Mouse (Mus musculus) ES-E14 (cell line): ENCODE results near the gene Tmem59l. TPM values are rescaled to one million over a fixed set of nuclear protein-coding genes. Genes with fewer than 3 reads are reported as not detected.
"Not testable (repeated sequence)": the region's sequence is repeated elsewhere in the genome, so short reads cannot be mapped to it uniquely, and the experiment has no call there.

ENCODE experiments used
- DNase-seq: peaks from one replicate; pipeline ENCODE4 v3.0.0-alpha.2; 2013; ENCODE audit warnings: low read depth, low spot score
- H3K27ac ChIP-seq: 2 replicates; pipeline ENCODE4 v1.5.1; 2012; ENCODE audit warnings: low read depth, mild to moderate bottlenecking, low read length, moderate library complexity, mixed read lengths; ENCODE audit not compliant: poor library complexity, insufficient read depth, severe bottlenecking
- H3K36me3 ChIP-seq: 2 replicates; pipeline ENCODE4 v1.6.1; 2012; ENCODE audit warnings: mild to moderate bottlenecking, low read length, moderate library complexity, mixed read lengths; ENCODE audit not compliant: control insufficient read depth, poor library complexity, insufficient read depth, severe bottlenecking
- H3K4me1 ChIP-seq, 2 experiments: fragments of 150-350 bp in 1 of 2; sonication (generic) in 1 of 2; 2 replicates each; pipeline ENCODE4 v1.6.1; 2012; ENCODE audit warnings: low read length in 2 of 2, mild to moderate bottlenecking in 1 of 2, mixed read lengths in 1 of 2; ENCODE audit not compliant: control insufficient read depth in 2 of 2, insufficient read depth in 2 of 2, poor library complexity in 1 of 2
- H3K4me3 ChIP-seq, 2 experiments: fragments of 150-350 bp in 1 of 2; sonication (generic) in 1 of 2; 2 replicates each; pipeline ENCODE4 v1.5.1; 2012; ENCODE audit warnings: low read length in 2 of 2, low read depth in 1 of 2, mild to moderate bottlenecking in 1 of 2, mixed read lengths in 1 of 2; ENCODE audit not compliant: insufficient read depth in 1 of 2, poor library complexity in 1 of 2, severe bottlenecking in 1 of 2
- H3K9ac ChIP-seq: 2 replicates; pipeline ENCODE4 v1.6.1; 2012; ENCODE audit warnings: low read depth, mild to moderate bottlenecking, low read length, mixed read lengths; ENCODE audit not compliant: poor library complexity, insufficient read depth, severe bottlenecking
- H3K9me3 ChIP-seq: fragments of 150-350 bp; sonication (generic); 2 replicates; pipeline ENCODE4 v1.6.1; 2012; ENCODE audit warnings: low read depth, mild to moderate bottlenecking, low read length; ENCODE audit not compliant: control insufficient read depth, insufficient read depth
- CHD2 ChIP-seq: IDR thresholded peaks from 2 replicates; pipeline ENCODE4 v1.6.1; 2014; ENCODE audit warnings: mild to moderate bottlenecking, low read depth, low read length, inconsistent platforms
- HCFC1 ChIP-seq: IDR thresholded peaks from 2 replicates; pipeline ENCODE4 v1.6.1; 2012; ENCODE audit warnings: low read length, inconsistent platforms, borderline replicate concordance; ENCODE audit not compliant: insufficient read depth
- MAFK ChIP-seq: IDR thresholded peaks from 2 replicates; pipeline ENCODE4 v1.6.1; 2014; ENCODE audit warnings: mild to moderate bottlenecking, low read depth, low read length, inconsistent platforms; ENCODE audit not compliant: insufficient read depth
- ZC3H11A ChIP-seq: IDR thresholded peaks from 2 replicates; pipeline ENCODE4 v1.6.1; 2012; ENCODE audit warnings: low read depth, mild to moderate bottlenecking, inconsistent platforms, low read length, borderline replicate concordance
- ZNF384 ChIP-seq: IDR thresholded peaks from 2 replicates; pipeline ENCODE4 v1.6.1; 2012; ENCODE audit warnings: low read depth, low read length, inconsistent platforms
- in situ Hi-C, 2 experiments: fragments of 600-800 bp; cut with MboI; formaldehyde crosslinking; loops; one replicate each; pipeline ENCODE4 v1.15.1; 2025; ENCODE audit warnings: low sequenced_read_pairs in 2 of 2, inconsistent platforms in 1 of 2; ENCODE audit not compliant: unreplicated experiment in 2 of 2
- total RNA-seq: library from RNA; depleted of rRNA; stranded (reverse); fragments of 300-350 nt; gene quantifications from 2 replicates; pipeline ENCODE4 v1.2.3, GENCODE M21; 2012

The Tmem59l gene
- total RNA-seq, 1 experiment: 5.3 TPM

DNA sequence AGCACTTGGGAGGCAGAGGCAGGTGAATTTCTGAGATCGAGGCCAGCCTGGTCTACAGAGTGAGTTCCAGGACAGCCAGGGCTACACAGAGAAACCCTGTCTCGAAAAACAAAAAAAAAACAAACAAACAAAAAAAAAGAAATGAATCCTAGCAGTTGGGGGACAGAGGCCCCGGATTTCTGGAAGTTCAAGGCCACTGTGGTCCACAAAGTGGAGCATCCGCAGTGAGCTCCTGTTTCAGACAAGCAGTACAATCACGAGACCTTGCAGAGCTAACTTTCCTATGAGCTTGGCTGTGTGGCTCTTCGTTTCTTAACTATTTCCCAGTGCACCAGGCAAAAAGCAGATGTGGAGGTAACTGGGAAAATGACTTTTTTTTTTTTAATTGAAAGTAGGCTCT lies 24.0 kb upstream of the Tmem59l start:
- peaks cover 43% of the 10 kb centered on the region for H3K36me3 ChIP-seq
- DNase-seq, in situ Hi-C loops, H3K4me1 ChIP-seq, H3K9me3 ChIP-seq: not testable (repeated sequence)
- H3K27ac ChIP-seq: peak overlapping the region; percentile 45; the same call in 1 of the 2 replicates
- TF ChIP-seq ZNF384: peak; percentile 75
- peak overlapping the region; percentile 8 to 90 for H3K4me3 ChIP-seq
- peak overlapping the region; percentile 98 for H3K9ac ChIP-seq

DNA sequence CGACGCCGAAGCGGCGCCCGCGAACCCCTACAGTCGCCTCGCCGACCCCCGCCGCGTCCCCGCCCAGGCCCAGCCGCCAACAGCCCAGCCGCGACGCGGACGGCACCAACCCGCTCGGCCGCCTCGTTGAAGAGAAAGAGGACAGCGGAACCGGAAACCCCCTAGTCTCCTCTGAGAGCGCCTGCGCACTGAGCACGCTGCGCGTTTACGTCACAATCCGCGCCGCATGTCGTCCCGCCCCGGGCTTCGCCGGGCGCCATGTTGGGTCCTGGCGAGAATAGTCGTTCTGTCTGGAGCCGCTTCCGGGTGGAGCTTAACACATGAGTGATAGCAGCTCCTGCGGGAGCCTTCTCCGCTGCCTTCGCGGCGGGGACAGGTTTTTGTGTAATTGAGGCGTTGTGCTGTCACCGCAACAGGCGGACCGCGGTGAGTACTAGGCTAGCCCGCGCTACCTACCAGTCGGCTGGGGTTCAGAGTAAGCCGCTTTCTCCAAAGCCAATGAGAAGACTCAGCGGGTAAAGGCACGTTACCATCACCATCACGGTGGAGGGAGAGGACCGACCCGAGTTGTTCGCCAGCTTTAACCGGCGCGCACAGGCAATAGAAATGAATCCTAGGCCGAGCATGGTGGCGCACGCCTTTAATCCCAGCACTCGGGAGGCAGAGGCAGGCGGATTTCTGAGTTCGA lies 23.2 kb upstream of the Tmem59l start, which contains the start of gene Uba52:
Uba52 (minus strand) TSS at position 574 of the 688 bp plus-strand sequence.
- peak within 1 kb of the TSS; percentile 90 to 96 for H3K4me3 ChIP-seq
- no peaks in the 10 kb centered on the region for H3K9me3 ChIP-seq
- H3K36me3 ChIP-seq: peaks cover 39% of the 10 kb centered on the region
- H3K27ac ChIP-seq: peak within 1 kb of the TSS; percentile 91
- no peak for TF ChIP-seq ZC3H11A
- peak; percentile 79 for TF ChIP-seq HCFC1
- peaks cover 0 to 1% of the 10 kb centered on the region in 2 experiments; a peak in 2 of 4 replicates for H3K4me1 ChIP-seq
- DNase-seq: peak; percentile 89
- in situ Hi-C loops: no loop called here
- H3K9ac ChIP-seq: peak within 1 kb of the TSS; percentile 98

DNA sequence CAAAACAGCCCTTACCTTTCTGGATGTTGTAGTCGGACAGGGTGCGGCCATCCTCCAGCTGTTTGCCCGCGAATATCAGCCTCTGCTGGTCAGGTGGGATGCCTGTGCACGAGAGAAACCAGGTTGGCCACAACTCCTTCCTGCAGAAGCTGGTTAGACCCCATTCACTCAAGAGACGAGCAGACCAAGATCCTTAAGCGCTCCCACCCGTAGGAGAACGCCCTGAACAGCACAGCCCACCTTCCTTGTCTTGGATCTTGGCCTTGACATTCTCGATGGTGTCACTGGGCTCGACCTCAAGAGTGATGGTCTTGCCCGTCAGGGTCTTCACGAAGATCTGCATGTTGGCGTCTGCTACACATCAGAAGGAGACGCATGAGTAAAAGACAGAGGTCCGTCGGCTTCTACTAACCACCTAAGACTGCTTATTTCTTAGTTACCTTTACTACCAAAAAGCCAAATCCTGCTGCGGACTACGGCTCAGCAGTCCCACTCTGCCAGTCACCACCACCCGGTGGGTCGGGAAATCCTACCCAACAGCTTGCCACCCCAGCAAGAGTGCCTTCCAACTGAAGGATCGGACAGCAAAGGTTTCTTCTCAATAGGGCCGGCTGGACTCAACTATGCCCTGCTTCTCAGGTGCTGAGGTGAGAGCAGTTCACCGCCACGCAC lies 22.3 kb upstream of the Tmem59l start:
- Histone ChIP-seq H3K4me1 (peaks cover 1 to 5% of the 10 kb centered on the region in 2 experiments; a peak in 2 of 4 replicates), H3K4me3 (peak overlapping the region; percentile 90 to 96), H3K9ac (peak overlapping the region; percentile 97), H3K36me3 (peaks cover 39% of the 10 kb centered on the region), H3K27ac (peak overlapping the region; percentile 85), H3K9me3 (no peaks in the 10 kb centered on the region)
- in situ Hi-C loops: no loop called here
- no peak for TF ChIP-seq HCFC1
- no peak for TF ChIP-seq ZC3H11A
- TF ChIP-seq ZNF384: no peak
- TF ChIP-seq MAFK: no peak
- no peak for TF ChIP-seq CHD2
- DNase-seq: no peak

DNA sequence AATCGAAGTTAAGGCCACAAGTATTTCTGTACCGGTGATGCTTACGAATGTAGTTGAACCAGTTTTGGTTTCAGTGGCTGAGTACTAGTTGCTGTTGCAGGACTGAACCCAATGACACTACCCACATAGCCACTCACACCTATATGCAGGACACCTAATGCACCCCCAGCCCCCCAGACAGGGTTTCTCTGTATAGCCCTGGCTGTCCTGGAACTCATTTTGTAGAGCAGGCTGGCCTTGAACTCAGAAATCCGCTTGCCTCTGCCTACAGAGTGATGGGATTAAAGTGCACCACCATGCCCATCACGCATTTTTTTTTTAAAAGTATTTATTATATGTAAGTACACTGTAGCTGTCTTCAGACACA lies 19.9 kb upstream of the Tmem59l start:
- peaks cover 0 to 11% of the 10 kb centered on the region in 2 experiments; a peak in 1 of 4 replicates for H3K4me1 ChIP-seq
- TF ChIP-seq ZC3H11A (no peak), ZNF384 (no peak), HCFC1 (no peak), MAFK (no peak), CHD2 (no peak)
- no peaks in the 10 kb centered on the region for H3K9me3 ChIP-seq
- peaks cover 30% of the 10 kb centered on the region for H3K36me3 ChIP-seq
- peak overlapping the region; percentile 42; the same call in 1 of the 2 replicates for H3K9ac ChIP-seq
- in situ Hi-C loops: no loop called here
- DNase-seq: no peak
- peak overlapping the region; percentile 62; the same call in 1 of the 2 replicates for H3K27ac ChIP-seq
- H3K4me3 ChIP-seq: peak overlapping the region; percentile 26 to 89; a peak in 3 of 4 replicates
